Mouse (Mus musculus): Measurements from ENCODE around the gene Gm28079. TPM values are rescaled to one million over a fixed set of nuclear protein-coding genes. Genes with fewer than 3 reads are reported as not detected.

Gm28079 gene
- total RNA-seq (2023; ENCODE audit: inconsistent age), result not detected in 4 replicates

GRCm38 (mm10) chrY:70014799-70015198 is at the start of gene Gm28079:
Gene Gm28079 (minus strand): TSS chrY:70014899.

Measured in B cell, adult (primary cell).